Mouse (Mus musculus): Measurements from ENCODE around the gene Tiam1. TPM values are rescaled to one million over a fixed set of nuclear protein-coding genes. Genes with fewer than 3 reads are reported as not detected.
A peak's percentile ranks its signal among the peaks of the same experiment; 100 is the strongest.

The Tiam1 gene
- polyA plus RNA-seq, 1 experiment, result 1.8 TPM

- Histone ChIP-seq H3K4me3 (ENCODE audit: low read depth, low read length) (no peak overlapping the region), H3K36me3 (ENCODE audit: control insufficient read depth, insufficient read depth, low read length) (no peaks in the 10 kb centered on the region), H3K27ac (ENCODE audit: insufficient read depth, low read depth, low read length) (no peak overlapping the region), H3K4me1 (ENCODE audit: control insufficient read depth, insufficient read depth, insufficient read length, low read length) (no peaks in the 10 kb centered on the region), H3K27me3 (ENCODE audit: control insufficient read depth, insufficient read depth, low read length) (no peaks in the 10 kb centered on the region)
- WGBS, result 75% methylated on average over 6 of the region's 6 CpGs
- no peak for TF ChIP-seq CTCF (IDR thresholded peaks at IDR 0.05; ENCODE audit: extremely low read depth, insufficient read length, insufficient replicate concordance, low read depth, low read length)
- no peak for TF ChIP-seq POLR2A (IDR thresholded peaks at IDR 0.05; ENCODE audit: low read depth, low read length)
Observed at GRCm38 (mm10) chr16:89972018-89972417, 171.6 kb downstream of the Tiam1 start.

GRCm38 (mm10) chr16:89968058-89968457, 175.5 kb downstream of the Tiam1 start:
- H3K27ac ChIP-seq (ENCODE audit: insufficient read depth, low read depth, low read length), result no peak overlapping the region
- no peak for TF ChIP-seq CTCF (IDR thresholded peaks at IDR 0.05; ENCODE audit: extremely low read depth, insufficient read length, insufficient replicate concordance, low read depth, low read length)
- no peak for TF ChIP-seq POLR2A (IDR thresholded peaks at IDR 0.05; ENCODE audit: low read depth, low read length)
- no peaks in the 10 kb centered on the region for H3K36me3 ChIP-seq (ENCODE audit: control insufficient read depth, insufficient read depth, low read length)
- H3K4me1 ChIP-seq (ENCODE audit: control insufficient read depth, insufficient read depth, insufficient read length, low read length), result no peaks in the 10 kb centered on the region
- no peak overlapping the region for H3K4me3 ChIP-seq (ENCODE audit: low read depth, low read length)
- 84% methylated on average over 6 of the region's 6 CpGs for WGBS
- H3K27me3 ChIP-seq (ENCODE audit: control insufficient read depth, insufficient read depth, low read length), result no peaks in the 10 kb centered on the region

- Histone ChIP-seq H3K4me1 (ENCODE audit: control insufficient read depth, insufficient read depth, insufficient read length, low read length) (no peaks in the 10 kb centered on the region), H3K4me3 (ENCODE audit: low read depth, low read length) (no peak overlapping the region), H3K27me3 (ENCODE audit: control insufficient read depth, insufficient read depth, low read length) (no peaks in the 10 kb centered on the region; the same call in 1 of the 2 replicates), H3K36me3 (ENCODE audit: control insufficient read depth, insufficient read depth, low read length) (no peaks in the 10 kb centered on the region), H3K27ac (ENCODE audit: insufficient read depth, low read depth, low read length) (no peak overlapping the region)
- 46% methylated on average over 14 of the region's 14 CpGs for WGBS
- TF ChIP-seq POLR2A (IDR thresholded peaks at IDR 0.05; ENCODE audit: low read depth, low read length) (no peak), CTCF (IDR thresholded peaks at IDR 0.05; ENCODE audit: extremely low read depth, insufficient read length, insufficient replicate concordance, low read depth, low read length) (no peak)
Observed at GRCm38 (mm10) chr16:89962876-89963275, 180.7 kb downstream of the Tiam1 start.

- no peak for TF ChIP-seq CTCF (IDR thresholded peaks at IDR 0.05; ENCODE audit: extremely low read depth, insufficient read length, insufficient replicate concordance, low read depth, low read length)
- no peak overlapping the region for H3K27ac ChIP-seq (ENCODE audit: insufficient read depth, low read depth, low read length)
Observed at GRCm38 (mm10) chr16:89960904-89961303, 182.7 kb downstream of the Tiam1 start.

GRCm38 (mm10) chr16:89960186-89960878, 183.2 kb downstream of the Tiam1 start:
- no peaks in the 10 kb centered on the region for H3K36me3 ChIP-seq (ENCODE audit: control insufficient read depth, insufficient read depth, low read length)
- TF ChIP-seq CTCF (IDR thresholded peaks at IDR 0.05; ENCODE audit: extremely low read depth, insufficient read length, insufficient replicate concordance, low read depth, low read length) (no peak), POLR2A (IDR thresholded peaks at IDR 0.05; ENCODE audit: low read depth, low read length) (no peak)
- peak overlapping the region; percentile 38 for H3K4me3 ChIP-seq (ENCODE audit: low read depth, low read length)
- H3K27ac ChIP-seq (ENCODE audit: insufficient read depth, low read depth, low read length), result no peak overlapping the region
- H3K27me3 ChIP-seq (ENCODE audit: control insufficient read depth, insufficient read depth, low read length), result no peaks in the 10 kb centered on the region; the same call in 1 of the 2 replicates
- WGBS, result 8% methylated on average over 33 of the region's 33 CpGs
- no peaks in the 10 kb centered on the region for H3K4me1 ChIP-seq (ENCODE audit: control insufficient read depth, insufficient read depth, insufficient read length, low read length)

More at GRCm38 (mm10) chr16:89960904-89961303, 182.7 kb downstream of the Tiam1 start:
- WGBS, result 41% methylated on average over 6 of the region's 8 CpGs
- H3K36me3 ChIP-seq (ENCODE audit: control insufficient read depth, insufficient read depth, low read length), result no peaks in the 10 kb centered on the region
- H3K4me1 ChIP-seq (ENCODE audit: control insufficient read depth, insufficient read depth, insufficient read length, low read length), result no peaks in the 10 kb centered on the region
- H3K27me3 ChIP-seq (ENCODE audit: control insufficient read depth, insufficient read depth, low read length), result no peaks in the 10 kb centered on the region; the same call in 1 of the 2 replicates
- peak overlapping the region; percentile 22; the same call in 1 of the 2 replicates for H3K4me3 ChIP-seq (ENCODE audit: low read depth, low read length)

GRCm38 (mm10) chr16:89958982-89959381, 184.6 kb downstream of the Tiam1 start:
- 71% methylated on average over 12 of the region's 12 CpGs for WGBS
- peak overlapping the region; percentile 9; the same call in 1 of the 2 replicates for H3K4me3 ChIP-seq (ENCODE audit: low read depth, low read length)
- TF ChIP-seq CTCF (IDR thresholded peaks at IDR 0.05; ENCODE audit: extremely low read depth, insufficient read length, insufficient replicate concordance, low read depth, low read length), result no peak
- no peak for TF ChIP-seq POLR2A (IDR thresholded peaks at IDR 0.05; ENCODE audit: low read depth, low read length)

GRCm38 (mm10) chr16:89958030-89958429, 185.5 kb downstream of the Tiam1 start:
- no peaks in the 10 kb centered on the region for H3K36me3 ChIP-seq (ENCODE audit: control insufficient read depth, insufficient read depth, low read length)
- H3K27me3 ChIP-seq (ENCODE audit: control insufficient read depth, insufficient read depth, low read length), result no peaks in the 10 kb centered on the region; the same call in 1 of the 2 replicates
- no peak overlapping the region for H3K27ac ChIP-seq (ENCODE audit: insufficient read depth, low read depth, low read length)
- TF ChIP-seq POLR2A (IDR thresholded peaks at IDR 0.05; ENCODE audit: low read depth, low read length) (no peak), CTCF (IDR thresholded peaks at IDR 0.05; ENCODE audit: extremely low read depth, insufficient read length, insufficient replicate concordance, low read depth, low read length) (no peak)
- H3K4me3 ChIP-seq (ENCODE audit: low read depth, low read length), result no peak overlapping the region
- no peaks in the 10 kb centered on the region for H3K4me1 ChIP-seq (ENCODE audit: control insufficient read depth, insufficient read depth, insufficient read length, low read length)
- WGBS, result 85% methylated on average over 10 of the region's 10 CpGs

More at GRCm38 (mm10) chr16:89958982-89959381, 184.6 kb downstream of the Tiam1 start:
- H3K27ac ChIP-seq (ENCODE audit: insufficient read depth, low read depth, low read length), result no peak overlapping the region
- no peaks in the 10 kb centered on the region for H3K4me1 ChIP-seq (ENCODE audit: control insufficient read depth, insufficient read depth, insufficient read length, low read length)
- H3K27me3 ChIP-seq (ENCODE audit: control insufficient read depth, insufficient read depth, low read length), result no peaks in the 10 kb centered on the region; the same call in 1 of the 2 replicates
- H3K36me3 ChIP-seq (ENCODE audit: control insufficient read depth, insufficient read depth, low read length), result no peaks in the 10 kb centered on the region

Measured in small intestine, adult 2 months (tissue).